Mouse (Mus musculus): ENCODE data around the gene Sox13. TPM values are rescaled to one million over a fixed set of nuclear protein-coding genes. Genes with fewer than 3 reads are reported as not detected.

Gene Sox13
- polyA plus RNA-seq, 1 experiment from 2014 or later: 12.3 TPM

- DNase-seq (ENCODE audit: low spot score): no peak
- no peaks in the 10 kb centered on the region for H3K9me3 ChIP-seq (ENCODE audit: control insufficient read depth, low read length)
- H3K4me3 ChIP-seq (ENCODE audit: low read depth, low read length): no peak overlapping the region
- H3K9ac ChIP-seq (ENCODE audit: low read length): no peak overlapping the region
- ATAC-seq (ENCODE audit: insufficient read depth, low FRiP score, low TSS enrichment): no peak
- no peaks in the 10 kb centered on the region for H3K27me3 ChIP-seq (ENCODE audit: control insufficient read depth, insufficient read depth, low read length)
- H3K36me3 ChIP-seq (ENCODE audit: control insufficient read depth, insufficient read depth, low read length): no peaks in the 10 kb centered on the region
- H3K4me1 ChIP-seq (ENCODE audit: control insufficient read depth, insufficient read depth, low read length): no peaks in the 10 kb centered on the region
- no peak overlapping the region for H3K4me2 ChIP-seq (ENCODE audit: low read depth)
- H3K27ac ChIP-seq (ENCODE audit: low read depth, low read length): no peak overlapping the region
Measured at GRCm38 (mm10) chr1:133460996-133461395, 36.8 kb upstream of the Sox13 start.

- no peak overlapping the region for H3K4me3 ChIP-seq (ENCODE audit: low read depth, low read length)
- H3K9me3 ChIP-seq (ENCODE audit: control insufficient read depth, low read length): no peaks in the 10 kb centered on the region
- no peaks in the 10 kb centered on the region for H3K36me3 ChIP-seq (ENCODE audit: control insufficient read depth, insufficient read depth, low read length)
- no peak overlapping the region for H3K9ac ChIP-seq (ENCODE audit: low read length)
- 66% methylated on average over 2 of the region's 2 CpGs for WGBS
- DNase-seq (ENCODE audit: low spot score): no peak
- H3K4me2 ChIP-seq (ENCODE audit: low read depth): no peak overlapping the region
- ATAC-seq (ENCODE audit: insufficient read depth, low FRiP score, low TSS enrichment): no peak
- no peak overlapping the region for H3K27ac ChIP-seq (ENCODE audit: low read depth, low read length)
- no peaks in the 10 kb centered on the region for H3K27me3 ChIP-seq (ENCODE audit: control insufficient read depth, insufficient read depth, low read length)
- H3K4me1 ChIP-seq (ENCODE audit: control insufficient read depth, insufficient read depth, low read length): no peaks in the 10 kb centered on the region
Measured at GRCm38 (mm10) chr1:133456097-133456496, 31.9 kb upstream of the Sox13 start.

GRCm38 (mm10) chr1:133452564-133453165, 28.5 kb upstream of the Sox13 start:
- Histone ChIP-seq H3K9ac (ENCODE audit: low read length) (peak overlapping the region; percentile 32; the same call in 1 of the 2 replicates), H3K4me3 (ENCODE audit: low read depth, low read length) (no peak overlapping the region), H3K9me3 (ENCODE audit: control insufficient read depth, low read length) (no peaks in the 10 kb centered on the region), H3K27me3 (ENCODE audit: control insufficient read depth, insufficient read depth, low read length) (no peaks in the 10 kb centered on the region), H3K27ac (ENCODE audit: low read depth, low read length) (no peak overlapping the region), H3K36me3 (ENCODE audit: control insufficient read depth, insufficient read depth, low read length) (no peaks in the 10 kb centered on the region), H3K4me2 (ENCODE audit: low read depth) (no peak overlapping the region), H3K4me1 (ENCODE audit: control insufficient read depth, insufficient read depth, low read length) (no peaks in the 10 kb centered on the region)
- WGBS: 28% methylated on average over 10 of the region's 10 CpGs
- ATAC-seq (ENCODE audit: insufficient read depth, low FRiP score, low TSS enrichment) (no peak), DNase-seq (ENCODE audit: low spot score) (no peak)

- Histone ChIP-seq H3K4me3 (ENCODE audit: low read depth, low read length) (no peak overlapping the region), H3K4me1 (ENCODE audit: control insufficient read depth, insufficient read depth, low read length) (no peaks in the 10 kb centered on the region), H3K9me3 (ENCODE audit: control insufficient read depth, low read length) (no peaks in the 10 kb centered on the region), H3K4me2 (ENCODE audit: low read depth) (no peak overlapping the region), H3K27me3 (ENCODE audit: control insufficient read depth, insufficient read depth, low read length) (no peaks in the 10 kb centered on the region), H3K27ac (ENCODE audit: low read depth, low read length) (no peak overlapping the region), H3K36me3 (ENCODE audit: control insufficient read depth, insufficient read depth, low read length) (no peaks in the 10 kb centered on the region), H3K9ac (ENCODE audit: low read length) (peak overlapping the region; percentile 32; the same call in 1 of the 2 replicates)
- 49% methylated on average over 13 of the region's 13 CpGs for WGBS
- ATAC-seq (ENCODE audit: insufficient read depth, low FRiP score, low TSS enrichment) (no peak), DNase-seq (ENCODE audit: low spot score) (no peak)
Measured at GRCm38 (mm10) chr1:133451869-133452563, 27.8 kb upstream of the Sox13 start.

GRCm38 (mm10) chr1:133451025-133451424, 26.8 kb upstream of the Sox13 start:
- 78% methylated on average over 11 of the region's 11 CpGs for WGBS
- Histone ChIP-seq H3K4me3 (ENCODE audit: low read depth, low read length) (no peak overlapping the region), H3K9ac (ENCODE audit: low read length) (no peak overlapping the region), H3K27me3 (ENCODE audit: control insufficient read depth, insufficient read depth, low read length) (no peaks in the 10 kb centered on the region), H3K4me2 (ENCODE audit: low read depth) (no peak overlapping the region), H3K9me3 (ENCODE audit: control insufficient read depth, low read length) (no peaks in the 10 kb centered on the region), H3K36me3 (ENCODE audit: control insufficient read depth, insufficient read depth, low read length) (no peaks in the 10 kb centered on the region), H3K4me1 (ENCODE audit: control insufficient read depth, insufficient read depth, low read length) (no peaks in the 10 kb centered on the region), H3K27ac (ENCODE audit: low read depth, low read length) (no peak overlapping the region)
- DNase-seq (ENCODE audit: low spot score) (no peak), ATAC-seq (ENCODE audit: insufficient read depth, low FRiP score, low TSS enrichment) (no peak)

- no peaks in the 10 kb centered on the region for H3K36me3 ChIP-seq (ENCODE audit: control insufficient read depth, insufficient read depth, low read length)
- no peaks in the 10 kb centered on the region for H3K9me3 ChIP-seq (ENCODE audit: control insufficient read depth, low read length)
- WGBS: 24% methylated on average over 14 of the region's 14 CpGs
- no peak overlapping the region for H3K27ac ChIP-seq (ENCODE audit: low read depth, low read length)
- 0 out of 2 replicates have a peak overlapping the region, but pooled peaks have one; percentile 30 for H3K9ac ChIP-seq (ENCODE audit: low read length)
- no peak overlapping the region for H3K4me2 ChIP-seq (ENCODE audit: low read depth)
- no peak for ATAC-seq (ENCODE audit: insufficient read depth, low FRiP score, low TSS enrichment)
- H3K27me3 ChIP-seq (ENCODE audit: control insufficient read depth, insufficient read depth, low read length): no peaks in the 10 kb centered on the region
- H3K4me3 ChIP-seq (ENCODE audit: low read depth, low read length): no peak overlapping the region
- no peak for DNase-seq (ENCODE audit: low spot score)
- H3K4me1 ChIP-seq (ENCODE audit: control insufficient read depth, insufficient read depth, low read length): no peaks in the 10 kb centered on the region
Measured at GRCm38 (mm10) chr1:133448351-133448931, 24.3 kb upstream of the Sox13 start.

GRCm38 (mm10) chr1:133446291-133446690, 22.1 kb upstream of the Sox13 start:
- 92% methylated on average over 4 of the region's 4 CpGs for WGBS
- DNase-seq (ENCODE audit: low spot score): no peak

GRCm38 (mm10) chr1:133444315-133444714, 20.1 kb upstream of the Sox13 start:
- Histone ChIP-seq H3K4me2 (ENCODE audit: low read depth) (no peak overlapping the region), H3K36me3 (ENCODE audit: control insufficient read depth, insufficient read depth, low read length) (no peaks in the 10 kb centered on the region), H3K9ac (ENCODE audit: low read length) (no peak overlapping the region), H3K9me3 (ENCODE audit: control insufficient read depth, low read length) (no peaks in the 10 kb centered on the region), H3K27ac (ENCODE audit: low read depth, low read length) (no peak overlapping the region), H3K4me3 (ENCODE audit: low read depth, low read length) (no peak overlapping the region), H3K27me3 (ENCODE audit: control insufficient read depth, insufficient read depth, low read length) (no peaks in the 10 kb centered on the region), H3K4me1 (ENCODE audit: control insufficient read depth, insufficient read depth, low read length) (no peaks in the 10 kb centered on the region)
- ATAC-seq (ENCODE audit: insufficient read depth, low FRiP score, low TSS enrichment): no peak
- no peak for DNase-seq (ENCODE audit: low spot score)
- 89% methylated on average over 8 of the region's 8 CpGs for WGBS

More at GRCm38 (mm10) chr1:133446291-133446690, 22.1 kb upstream of the Sox13 start:
- no peaks in the 10 kb centered on the region for H3K4me1 ChIP-seq (ENCODE audit: control insufficient read depth, insufficient read depth, low read length)
- no peaks in the 10 kb centered on the region for H3K9me3 ChIP-seq (ENCODE audit: control insufficient read depth, low read length)
- no peak overlapping the region for H3K4me3 ChIP-seq (ENCODE audit: low read depth, low read length)
- no peak overlapping the region for H3K9ac ChIP-seq (ENCODE audit: low read length)
- no peaks in the 10 kb centered on the region for H3K27me3 ChIP-seq (ENCODE audit: control insufficient read depth, insufficient read depth, low read length)
- no peaks in the 10 kb centered on the region for H3K36me3 ChIP-seq (ENCODE audit: control insufficient read depth, insufficient read depth, low read length)
- ATAC-seq (ENCODE audit: insufficient read depth, low FRiP score, low TSS enrichment): no peak
- H3K27ac ChIP-seq (ENCODE audit: low read depth, low read length): no peak overlapping the region
- H3K4me2 ChIP-seq (ENCODE audit: low read depth): no peak overlapping the region
